Mouse (Mus musculus): ENCODE results near the gene Cacng7. TPM values are rescaled to one million over a fixed set of nuclear protein-coding genes. Genes with fewer than 3 reads are reported as not detected.

Cacng7 gene
- polyA plus RNA-seq, 1 experiment from 2014 or later, result 3.0 TPM

DNA sequence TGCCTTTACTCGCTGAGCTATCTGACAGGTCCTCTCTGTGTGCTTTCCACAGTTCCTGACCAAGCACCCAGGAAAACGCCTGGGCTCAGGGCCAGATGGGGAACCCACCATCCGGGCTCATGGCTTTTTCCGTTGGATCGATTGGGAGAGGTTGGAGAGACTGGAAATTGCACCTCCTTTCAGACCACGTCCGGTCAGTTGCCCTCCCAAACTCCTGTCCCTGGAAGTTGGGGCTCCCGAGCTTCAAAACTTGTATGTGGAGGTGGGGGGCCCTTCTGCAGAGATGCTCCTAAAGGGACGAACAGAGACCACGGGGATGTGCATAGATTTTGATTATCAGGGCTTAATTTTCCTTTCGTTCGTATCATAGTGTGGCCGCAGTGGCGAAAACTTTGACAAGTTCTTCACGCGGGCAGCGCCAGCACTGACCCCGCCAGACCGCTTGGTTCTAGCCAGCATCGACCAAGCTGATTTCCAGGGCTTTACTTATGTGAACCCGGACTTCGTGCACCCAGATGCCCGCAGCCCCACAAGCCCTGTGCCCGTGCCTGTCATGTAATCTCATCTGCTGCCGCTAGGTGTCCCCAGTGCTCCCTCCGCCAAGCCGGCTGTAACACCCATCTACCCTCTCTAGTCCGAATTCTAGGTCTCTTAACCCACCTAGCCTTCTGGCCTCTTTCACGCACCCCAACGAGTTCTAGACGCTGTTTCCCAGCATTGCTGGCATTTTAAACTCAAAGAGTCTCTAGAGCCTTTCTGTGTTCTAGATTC is 2.8 kb upstream of the Cacng7 start:
- Histone ChIP-seq H3K9ac (replicated peaks) (no peak overlapping the region), H3K4me1 (replicated peaks) (peaks cover 21% of the 10 kb centered on the region), H3K27me3 (peaks cover 12% of the 10 kb centered on the region), H3K36me3 (no peaks in the 10 kb centered on the region), H3K9me3 (no peaks in the 10 kb centered on the region), H3K4me2 (peak overlapping the region; percentile 37), H3K27ac (no peak overlapping the region), H3K4me3 (replicated peaks) (no peak overlapping the region)
- ATAC-seq (ENCODE audit: insufficient number of reproducible peaks, insufficient read depth, low FRiP score, low TSS enrichment, low read depth), result no peak
- 20% methylated on average over 31 of the region's 31 CpGs for WGBS

- Histone ChIP-seq H3K27ac (no peak overlapping the region), H3K9ac (replicated peaks) (peak overlapping the region; percentile 23; the same call in 1 of the 2 replicates), H3K4me2 (peak overlapping the region; percentile 77), H3K27me3 (peaks cover 12% of the 10 kb centered on the region), H3K4me3 (replicated peaks) (peak overlapping the region; percentile 75), H3K4me1 (replicated peaks) (peaks cover 21% of the 10 kb centered on the region), H3K36me3 (no peaks in the 10 kb centered on the region), H3K9me3 (no peaks in the 10 kb centered on the region)
- no peak; the same call in 1 of the 2 replicates for ATAC-seq (ENCODE audit: insufficient number of reproducible peaks, insufficient read depth, low FRiP score, low TSS enrichment, low read depth)
- WGBS, result 47% methylated on average over 6 of the region's 6 CpGs
Observed at GRCm38 (mm10) chr7:3331171-3331570, 1.6 kb upstream of the Cacng7 start.

DNA sequence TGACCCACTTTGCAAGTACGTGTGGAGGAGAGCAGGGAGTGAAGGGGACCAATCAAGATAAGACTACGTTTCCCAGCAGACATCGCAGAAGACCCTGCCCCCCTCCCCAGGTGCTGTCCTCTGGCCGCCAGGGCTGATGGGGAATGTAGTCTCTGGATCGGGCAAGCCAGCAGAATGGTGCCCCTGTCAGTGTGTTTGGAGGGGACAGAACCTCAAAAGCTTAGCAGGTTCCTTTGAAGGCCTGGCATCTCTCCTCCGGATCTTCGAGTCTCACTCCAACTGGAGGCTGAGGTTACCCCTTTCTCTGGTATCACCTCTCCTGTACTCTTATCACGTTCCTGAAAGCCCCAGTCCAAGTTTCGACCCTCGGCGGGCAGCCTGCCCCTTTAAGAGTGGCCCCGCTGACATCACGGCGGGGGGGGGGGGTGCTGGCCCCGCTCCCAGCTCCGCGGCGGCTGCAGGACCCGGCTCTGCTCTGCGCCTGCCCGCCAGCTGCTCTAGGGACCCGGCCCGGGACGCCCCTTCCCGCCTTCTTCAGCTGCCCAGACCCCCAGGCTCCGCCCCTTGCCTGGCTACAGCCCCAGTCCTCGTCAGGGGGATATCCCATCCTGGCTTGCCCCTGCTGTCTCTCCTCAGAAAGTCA is 1.1 kb upstream of the Cacng7 start:
- Histone ChIP-seq H3K4me3 (replicated peaks) (peak overlapping the region; percentile 75), H3K27me3 (peaks cover 12% of the 10 kb centered on the region), H3K9me3 (no peaks in the 10 kb centered on the region), H3K36me3 (peaks cover 5% of the 10 kb centered on the region), H3K9ac (replicated peaks) (peak overlapping the region; percentile 45; the same call in 1 of the 2 replicates), H3K27ac (peak overlapping the region; percentile 89), H3K4me2 (peak overlapping the region; percentile 77), H3K4me1 (replicated peaks) (peaks cover 21% of the 10 kb centered on the region)
- peak; percentile 93 for ATAC-seq (ENCODE audit: insufficient number of reproducible peaks, insufficient read depth, low FRiP score, low TSS enrichment, low read depth)
- under 1% methylated on average over 26 of the region's 27 CpGs for WGBS

- 0% methylated on average over 4 of the region's 4 CpGs for WGBS
- Histone ChIP-seq H3K4me2 (peak overlapping the region; percentile 77), H3K9me3 (no peaks in the 10 kb centered on the region), H3K27ac (peak overlapping the region; percentile 89), H3K4me3 (replicated peaks) (peak overlapping the region; percentile 75), H3K36me3 (peaks cover 6% of the 10 kb centered on the region), H3K27me3 (peaks cover 12% of the 10 kb centered on the region), H3K9ac (replicated peaks) (peak overlapping the region; percentile 80; the same call in 1 of the 2 replicates), H3K4me1 (replicated peaks) (peaks cover 21% of the 10 kb centered on the region)
- 0 out of 2 replicates have a peak, but pooled peaks have one; percentile 4 for ATAC-seq (ENCODE audit: insufficient number of reproducible peaks, insufficient read depth, low FRiP score, low TSS enrichment, low read depth)
Observed at GRCm38 (mm10) chr7:3332224-3332615, 535 bp upstream of the Cacng7 start.

- WGBS, result 12% methylated on average over 5 of the region's 5 CpGs
- H3K27me3 ChIP-seq, result peaks cover 12% of the 10 kb centered on the region
- H3K27ac ChIP-seq, result peak overlapping the region; percentile 89; the same call in 1 of the 2 replicates
- H3K9me3 ChIP-seq, result no peaks in the 10 kb centered on the region
- H3K36me3 ChIP-seq, result peaks cover 17% of the 10 kb centered on the region
- peak overlapping the region; percentile 77 for H3K4me2 ChIP-seq
- peaks cover 21% of the 10 kb centered on the region for H3K4me1 ChIP-seq (replicated peaks)
- H3K4me3 ChIP-seq (replicated peaks), result peak overlapping the region; percentile 75
- ATAC-seq (ENCODE audit: insufficient number of reproducible peaks, insufficient read depth, low FRiP score, low TSS enrichment, low read depth), result no peak
- peak overlapping the region; percentile 80 for H3K9ac ChIP-seq (replicated peaks)
Observed at GRCm38 (mm10) chr7:3333542-3333941, 787 bp downstream of the Cacng7 start.

DNA sequence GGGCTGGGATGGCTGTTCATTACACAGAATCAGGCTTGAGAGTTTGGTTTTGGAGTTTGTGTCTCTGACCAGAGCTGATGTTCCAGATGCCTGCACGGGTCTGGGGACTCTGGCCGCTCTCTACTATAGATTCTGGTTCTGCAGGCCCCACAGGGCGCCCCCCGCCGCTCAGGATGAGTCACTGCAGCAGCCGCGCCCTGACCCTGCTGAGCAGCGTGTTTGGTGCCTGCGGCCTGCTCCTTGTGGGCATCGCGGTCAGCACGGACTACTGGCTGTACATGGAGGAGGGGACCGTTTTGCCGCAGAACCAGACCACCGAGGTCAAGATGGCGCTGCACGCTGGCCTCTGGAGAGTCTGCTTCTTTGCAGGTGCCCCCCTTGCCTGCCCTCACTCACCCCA is 3.7 kb downstream of the Cacng7 start:
- 62% methylated on average over 17 of the region's 17 CpGs for WGBS
- Histone ChIP-seq H3K36me3 (peaks cover 41% of the 10 kb centered on the region), H3K4me3 (replicated peaks) (no peak overlapping the region), H3K9ac (replicated peaks) (no peak overlapping the region), H3K4me1 (replicated peaks) (peaks cover 9% of the 10 kb centered on the region), H3K27me3 (no peaks in the 10 kb centered on the region), H3K27ac (no peak overlapping the region), H3K4me2 (no peak overlapping the region), H3K9me3 (no peaks in the 10 kb centered on the region)
- no peak for ATAC-seq (ENCODE audit: insufficient number of reproducible peaks, insufficient read depth, low FRiP score, low TSS enrichment, low read depth)

DNA sequence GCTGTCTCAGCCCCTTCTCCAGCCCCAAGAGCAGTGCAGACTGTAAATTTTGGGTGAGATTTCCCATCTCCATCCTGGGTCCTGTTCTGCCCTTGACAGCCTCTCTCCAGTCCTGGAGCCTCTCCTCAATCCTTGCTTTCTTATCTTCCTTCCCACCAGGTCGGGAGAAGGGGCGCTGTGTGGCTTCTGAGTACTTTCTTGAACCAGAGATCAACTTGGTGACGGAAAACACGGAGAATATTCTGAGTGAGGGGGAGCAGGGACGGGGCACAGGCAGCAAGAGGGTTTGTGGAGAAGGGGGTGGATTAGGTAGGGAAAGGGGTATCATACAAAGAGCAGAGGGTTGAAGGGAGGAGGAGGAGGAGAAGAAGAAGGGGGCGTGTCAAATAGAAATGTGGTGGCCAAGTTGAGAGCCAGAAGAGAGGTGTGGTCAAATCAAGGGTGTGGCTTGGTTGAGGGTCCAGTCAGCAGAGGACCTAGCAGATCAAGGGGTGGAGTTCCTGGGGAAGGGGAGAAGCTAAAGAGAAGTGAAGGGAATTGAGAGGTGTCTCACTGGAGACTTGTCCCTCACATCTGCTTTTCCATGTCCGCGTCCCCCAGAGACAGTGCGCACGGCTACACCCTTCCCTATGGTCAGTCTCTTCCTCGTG is 5.7 kb downstream of the Cacng7 start:
- H3K4me2 ChIP-seq, result no peak overlapping the region
- no peak overlapping the region for H3K27ac ChIP-seq
- no peak overlapping the region for H3K9ac ChIP-seq (replicated peaks)
- H3K27me3 ChIP-seq, result no peaks in the 10 kb centered on the region
- peaks cover 9% of the 10 kb centered on the region for H3K4me1 ChIP-seq (replicated peaks)
- no peak overlapping the region for H3K4me3 ChIP-seq (replicated peaks)
- ATAC-seq (ENCODE audit: insufficient number of reproducible peaks, insufficient read depth, low FRiP score, low TSS enrichment, low read depth), result no peak
- H3K36me3 ChIP-seq, result peaks cover 55% of the 10 kb centered on the region
- no peaks in the 10 kb centered on the region for H3K9me3 ChIP-seq
- 82% methylated on average over 11 of the region's 11 CpGs for WGBS

- no peaks in the 10 kb centered on the region for H3K9me3 ChIP-seq
- no peak overlapping the region for H3K4me2 ChIP-seq
- H3K9ac ChIP-seq (replicated peaks), result no peak overlapping the region
- 92% methylated on average over 11 of the region's 11 CpGs for WGBS
- no peak overlapping the region for H3K4me3 ChIP-seq (replicated peaks)
- peaks cover 61% of the 10 kb centered on the region for H3K36me3 ChIP-seq
- no peaks in the 10 kb centered on the region for H3K27me3 ChIP-seq
- peaks cover 4% of the 10 kb centered on the region for H3K4me1 ChIP-seq (replicated peaks)
- no peak for ATAC-seq (ENCODE audit: insufficient number of reproducible peaks, insufficient read depth, low FRiP score, low TSS enrichment, low read depth)
- no peak overlapping the region for H3K27ac ChIP-seq
Observed at GRCm38 (mm10) chr7:3339010-3339409, 6.3 kb downstream of the Cacng7 start.

- H3K4me2 ChIP-seq, result no peak overlapping the region
- peaks cover 81% of the 10 kb centered on the region for H3K36me3 ChIP-seq
- no peaks in the 10 kb centered on the region for H3K27me3 ChIP-seq
- H3K9me3 ChIP-seq, result no peaks in the 10 kb centered on the region
- H3K4me1 ChIP-seq (replicated peaks), result no peaks in the 10 kb centered on the region
- H3K9ac ChIP-seq (replicated peaks), result no peak overlapping the region
- no peak for ATAC-seq (ENCODE audit: insufficient number of reproducible peaks, insufficient read depth, low FRiP score, low TSS enrichment, low read depth)
- 84% methylated on average over 3 of the region's 3 CpGs for WGBS
- H3K4me3 ChIP-seq (replicated peaks), result no peak overlapping the region
- H3K27ac ChIP-seq, result no peak overlapping the region
Observed at GRCm38 (mm10) chr7:3343861-3344260, 11.1 kb downstream of the Cacng7 start.

GRCm38 (mm10) chr7:3345301-3345700 is 12.5 kb downstream of the Cacng7 start:
- ATAC-seq (ENCODE audit: insufficient number of reproducible peaks, insufficient read depth, low FRiP score, low TSS enrichment, low read depth), result no peak
- 91% methylated on average over 3 of the region's 3 CpGs for WGBS

More at GRCm38 (mm10) chr7:3345301-3345700, 12.5 kb downstream of the Cacng7 start:
- H3K27ac ChIP-seq, result no peak overlapping the region
- no peak overlapping the region for H3K4me2 ChIP-seq
- no peaks in the 10 kb centered on the region for H3K4me1 ChIP-seq (replicated peaks)
- H3K27me3 ChIP-seq, result no peaks in the 10 kb centered on the region
- peaks cover 84% of the 10 kb centered on the region for H3K36me3 ChIP-seq
- H3K9me3 ChIP-seq, result no peaks in the 10 kb centered on the region
- H3K4me3 ChIP-seq (replicated peaks), result no peak overlapping the region
- H3K9ac ChIP-seq (replicated peaks), result no peak overlapping the region

All from limb, embryonic 12.5 days (tissue).